Mouse (Mus musculus): ENCODE results near the gene Lrrc27.

DNA sequence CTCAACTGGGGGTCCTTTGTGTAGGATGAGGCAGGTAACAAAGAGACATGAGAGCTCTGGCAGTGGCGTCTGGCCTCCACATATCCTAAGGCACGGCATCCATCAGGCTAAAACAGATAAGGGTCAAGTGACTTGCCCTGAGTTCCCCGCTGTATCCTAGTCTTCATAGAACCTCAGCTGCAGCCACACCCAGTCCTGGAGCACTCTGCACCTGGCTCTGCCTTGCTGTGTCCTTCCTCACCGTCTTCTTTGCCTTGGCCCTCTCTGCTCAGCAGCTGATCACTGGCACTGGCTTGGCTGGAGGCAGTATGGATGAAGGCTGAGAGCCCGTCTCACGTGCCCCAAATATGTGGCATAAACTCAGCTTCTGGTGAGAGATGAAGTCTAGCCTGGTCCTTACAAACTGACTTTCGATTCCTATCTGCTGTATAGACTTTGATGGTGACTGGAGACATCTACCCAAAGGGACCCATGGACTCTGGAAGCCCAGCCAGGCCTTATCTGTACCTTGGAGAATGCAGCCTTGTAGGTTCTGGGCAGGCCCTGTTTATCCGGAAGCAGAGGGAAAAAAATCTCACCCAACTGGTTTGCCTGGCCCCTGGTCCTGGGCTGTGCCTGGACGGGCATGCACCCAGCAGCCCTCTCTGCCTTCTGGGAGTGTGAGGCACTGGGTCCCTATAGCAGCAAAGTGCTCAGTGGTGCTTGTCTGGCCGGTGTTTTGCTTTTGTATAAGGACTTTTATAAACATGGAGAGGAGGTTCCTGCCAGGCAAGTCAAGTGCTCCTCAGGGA is 45.2 kb downstream of the Lrrc27 start:
- TF ChIP-seq CTCF (IDR thresholded peaks at IDR 0.05 in 2 of 3, conservative IDR thresholded peaks at IDR 0.05 in 1 of 3; ENCODE audit: control insufficient read depth in 1 of 3, insufficient read depth in 1 of 3, low read depth in 2 of 3, low read length in 3 of 3, poor library complexity in 1 of 3, severe bottlenecking in 1 of 3) (no peak), POLR2A (IDR thresholded peaks at IDR 0.05; ENCODE audit: control insufficient read depth in 1 of 2, insufficient read depth in 1 of 2, low read depth in 1 of 2, low read length in 2 of 2, poor library complexity in 1 of 2) (no peak), ZNF384 (IDR thresholded peaks at IDR 0.05; ENCODE audit: low read depth, low read length) (no peak), EP300 (IDR thresholded peaks at IDR 0.05; ENCODE audit: low read depth in 1 of 2, low read length in 2 of 2) (no peak), E2F4 (IDR thresholded peaks at IDR 0.05; ENCODE audit: borderline replicate concordance, low read depth, low read length) (no peak), CHD1 (IDR thresholded peaks at IDR 0.05; ENCODE audit: low read depth, low read length) (no peak), RAD21 (IDR thresholded peaks at IDR 0.05; ENCODE audit: low read depth, low read length) (no peak), MAX (IDR thresholded peaks at IDR 0.05; ENCODE audit: low read length) (no peak), MYC (IDR thresholded peaks at IDR 0.05; ENCODE audit: low read depth, low read length) (no peak), ELF1 (IDR thresholded peaks at IDR 0.05; ENCODE audit: low read depth, low read length) (no peak), ETS1 (IDR thresholded peaks at IDR 0.05; ENCODE audit: low read depth, low read length) (no peak)

Data from MEL (cell line).